Mouse (Mus musculus) mature B cell (primary cell): ENCODE measurements around the gene A830005F24Rik.

Experiments
- in situ Hi-C: fragments of 300-500 bp; cut with MboI; formaldehyde crosslinking; loops from 2 replicates; pipeline ENCODE4 v1.14.3; 2019

Gene A830005F24Rik

DNA sequence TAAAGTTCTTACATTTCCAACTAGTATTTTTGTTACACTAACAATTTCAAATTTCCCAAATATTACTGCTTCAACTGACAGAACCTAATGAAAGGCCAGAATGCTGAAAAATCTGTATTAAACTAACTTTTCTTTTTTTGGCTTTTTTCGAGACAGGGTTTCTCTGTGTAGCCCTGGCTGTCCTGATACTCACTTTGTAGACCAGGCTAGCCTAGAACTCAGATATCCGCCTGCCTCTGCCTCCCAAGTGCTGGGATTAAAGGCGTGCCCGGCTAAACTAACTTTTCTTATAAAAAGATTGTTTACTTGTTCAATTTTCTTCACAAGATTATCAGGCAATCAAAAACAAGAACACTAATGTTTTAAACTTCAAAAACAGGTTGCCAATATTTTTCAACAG lies 31.5 kb downstream of the A830005F24Rik start:
- in situ Hi-C loops: no loop called here

- in situ Hi-C loops: no loop called here
Measured at GRCm38 (mm10) chr13:48545476-48546281, 32.3 kb downstream of the A830005F24Rik start.

- in situ Hi-C loops: no loop called here
Measured at GRCm38 (mm10) chr13:48546330-48546917, 33.1 kb downstream of the A830005F24Rik start.

DNA sequence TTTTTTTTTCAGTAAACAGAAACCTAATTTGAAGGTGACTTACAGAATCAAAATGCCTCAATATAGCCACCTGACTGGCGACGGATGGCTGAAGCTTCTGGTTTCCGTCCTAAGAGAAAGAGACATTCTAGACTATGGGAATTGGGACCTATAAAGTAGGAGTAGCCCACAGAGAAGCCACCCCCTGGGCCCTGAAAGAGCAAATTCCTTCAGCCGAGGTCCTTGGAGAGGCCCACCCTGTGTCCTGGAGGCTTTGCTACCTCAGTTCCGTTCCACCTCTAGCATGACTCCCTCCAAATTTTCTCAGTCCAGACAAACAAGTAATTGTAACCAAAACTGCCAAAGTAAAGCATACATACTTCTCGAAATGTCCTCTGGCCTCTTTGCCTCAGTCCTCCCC lies 34.3 kb downstream of the A830005F24Rik start:
- in situ Hi-C loops: no loop called here

- in situ Hi-C loops: no loop called here
Measured at GRCm38 (mm10) chr13:48548296-48548695, 34.9 kb downstream of the A830005F24Rik start.

DNA sequence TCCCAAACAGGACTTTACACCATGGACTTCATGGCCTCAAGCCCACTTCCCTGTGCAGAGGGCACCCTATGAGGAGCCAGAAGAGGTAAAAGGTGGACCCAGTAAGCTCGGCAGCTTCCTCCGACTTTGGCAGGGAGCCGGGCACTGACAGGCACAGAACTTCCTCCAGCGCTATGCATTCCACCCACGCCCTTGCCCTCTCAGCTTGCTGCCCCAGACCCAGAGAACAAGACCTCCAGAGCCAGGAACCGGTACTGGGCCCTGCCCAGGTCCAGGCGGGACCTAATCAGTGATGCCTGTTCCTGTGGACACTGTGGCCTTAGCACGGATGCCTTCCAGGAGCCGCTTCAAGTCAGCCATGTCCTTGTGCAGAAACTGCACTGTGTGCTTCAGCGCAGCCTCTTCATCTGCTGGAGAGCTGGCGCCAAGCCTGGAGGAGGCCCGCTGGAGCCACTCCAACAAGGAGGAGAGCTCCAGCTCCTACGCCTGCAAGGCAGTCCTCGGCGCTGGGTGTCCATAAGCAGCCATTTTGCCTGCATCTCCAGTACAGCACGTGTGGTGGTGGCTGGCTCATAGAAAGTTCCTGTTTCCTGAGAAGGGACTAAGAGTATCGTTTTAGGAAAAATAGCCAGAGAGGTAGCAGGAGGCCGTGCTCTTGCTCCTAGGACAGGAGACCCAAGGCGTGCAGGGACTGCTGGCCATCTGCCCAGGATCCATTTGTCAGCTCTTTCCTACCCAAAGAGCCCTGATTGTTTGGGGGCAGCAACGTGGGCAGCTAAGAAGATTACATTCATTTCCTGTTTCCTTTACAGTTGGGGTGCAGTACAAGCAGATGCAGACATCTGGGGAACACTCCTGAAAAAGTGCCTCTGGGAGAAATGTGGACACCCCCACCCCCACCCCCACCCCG lies 39.1 kb downstream of the A830005F24Rik start:
- in situ Hi-C loops: no loop called here

DNA sequence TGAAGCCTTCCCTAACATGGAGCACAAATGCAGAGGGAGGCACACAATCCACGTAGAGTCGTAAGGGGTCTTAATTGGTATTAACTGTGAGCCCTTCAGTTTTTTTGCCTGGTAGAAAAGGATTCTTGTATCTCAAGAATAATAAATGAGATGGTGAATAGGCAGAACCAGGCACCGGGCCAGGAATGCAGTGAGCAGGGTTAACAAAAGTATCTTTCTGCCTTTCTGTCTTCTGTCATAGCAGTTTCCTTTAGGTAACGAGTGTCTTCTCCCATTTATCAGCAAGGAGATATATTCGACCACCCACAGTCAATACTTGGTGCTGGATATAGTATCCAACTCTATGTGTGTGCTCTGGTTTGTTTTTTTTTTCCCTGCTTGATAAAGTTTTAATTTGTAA lies 40.1 kb downstream of the A830005F24Rik start:
- in situ Hi-C loops: no loop called here

- in situ Hi-C loops: no loop called here
Measured at GRCm38 (mm10) chr13:48554552-48554951, 41.2 kb downstream of the A830005F24Rik start.

DNA sequence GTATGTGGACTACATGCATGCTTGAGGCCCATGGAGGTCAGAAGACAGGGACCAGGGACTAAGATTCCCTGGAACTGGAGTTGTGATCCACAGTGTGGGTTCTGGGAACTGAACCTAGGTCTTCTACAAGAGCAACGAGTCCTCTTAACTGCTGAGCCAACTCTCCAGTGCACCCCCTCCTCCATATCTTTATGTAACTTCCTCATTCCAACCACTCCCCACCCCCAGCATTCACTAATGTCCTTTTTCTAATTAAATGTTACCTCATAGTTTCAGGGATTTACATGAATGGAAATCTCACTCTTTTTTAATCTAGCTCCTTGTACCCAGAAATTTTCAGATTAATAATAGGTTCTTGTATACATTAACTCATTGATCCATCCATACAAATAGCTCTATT lies 42.6 kb downstream of the A830005F24Rik start:
- in situ Hi-C loops: no loop called here

DNA sequence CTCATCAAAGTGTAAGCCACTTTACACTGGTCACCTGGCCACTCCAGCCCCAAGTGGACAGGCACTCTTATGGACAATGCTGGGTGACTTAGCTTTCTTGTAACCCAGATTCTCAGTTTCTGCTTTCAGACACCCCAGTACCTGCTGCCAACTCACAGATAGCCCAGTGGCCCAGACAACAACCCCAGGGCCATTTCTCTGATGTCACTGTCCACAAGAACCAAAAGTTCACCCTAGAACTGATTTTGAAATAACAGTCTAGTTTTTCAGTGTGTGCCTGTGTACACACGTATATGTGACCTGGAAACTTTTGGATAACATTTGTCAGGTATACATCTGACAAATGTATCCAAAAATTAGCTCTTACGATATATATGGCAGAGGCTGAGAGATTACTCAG lies 48.1 kb downstream of the A830005F24Rik start:
- in situ Hi-C loops: no loop called here

DNA sequence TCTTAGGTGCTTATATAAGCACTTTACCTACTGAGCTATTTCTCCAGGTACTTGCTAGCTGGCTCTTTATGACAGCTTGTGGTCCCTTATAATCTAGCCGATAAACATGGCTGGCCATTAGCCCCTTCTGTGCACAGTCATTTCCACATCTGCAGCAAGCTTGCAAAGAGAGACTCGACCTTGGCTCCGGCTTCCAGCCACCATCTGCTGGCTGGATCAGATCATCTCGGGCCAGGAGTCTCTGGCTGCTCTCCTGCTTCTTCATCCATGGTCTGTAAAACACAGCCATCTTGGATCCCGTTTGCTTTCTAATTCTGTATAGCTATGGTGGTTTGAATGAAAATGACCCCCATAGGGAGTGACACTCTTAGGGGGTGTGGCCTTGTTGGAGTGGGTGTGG lies 49.0 kb downstream of the A830005F24Rik start:
- in situ Hi-C loops: no loop called here
